Mouse (Mus musculus) heart, embryonic 13.5 days (tissue): Measurements from ENCODE around the gene Rps11. TPM values are rescaled to one million over a fixed set of nuclear protein-coding genes. Genes with fewer than 3 reads are reported as not detected.
"Not testable (repeated sequence)": the region's sequence is repeated elsewhere in the genome, so short reads cannot be mapped to it uniquely, and the experiment has no call there.

Experiments
- ATAC-seq: fragments of 200-750 bp; cut with Nextera tagmentation; 2 replicates; pipeline ENCODE4 v1.8.0; 2017; ENCODE audit warnings: moderate TSS enrichment; ENCODE audit not compliant: insufficient number of reproducible peaks, low FRiP score, low TSS enrichment; ENCODE audit errors: extremely low read depth
- H3K27ac ChIP-seq: fragments of 300-500 bp; sonication (generic); replicated peaks from 2 replicates; pipeline ENCODE4 v1.5.1; 2015; ENCODE audit warnings: moderate library complexity, mild to moderate bottlenecking, inconsistent platforms
- H3K27me3 ChIP-seq: fragments of 300-500 bp; sonication (generic); replicated peaks from 2 replicates; pipeline ENCODE4 v1.6.1; 2015; ENCODE audit warnings: mild to moderate bottlenecking, inconsistent platforms
- H3K36me3 ChIP-seq: fragments of 300-500 bp; sonication (generic); 2 replicates; pipeline ENCODE4 v1.6.1; 2015; ENCODE audit warnings: mild to moderate bottlenecking, inconsistent platforms
- H3K4me1 ChIP-seq: fragments of 300-500 bp; sonication (generic); 2 replicates; pipeline ENCODE4 v1.6.1; 2015; ENCODE audit warnings: inconsistent platforms
- H3K4me2 ChIP-seq: fragments of 300-500 bp; sonication (generic); 2 replicates; pipeline ENCODE4 v1.6.1; 2015; ENCODE audit warnings: inconsistent platforms, mild to moderate bottlenecking, moderate library complexity
- H3K4me3 ChIP-seq: fragments of 300-500 bp; sonication (generic); 2 replicates; pipeline ENCODE4 v1.5.1; 2015; ENCODE audit warnings: moderate library complexity, mild to moderate bottlenecking, inconsistent platforms
- H3K9ac ChIP-seq: fragments of 300-500 bp; sonication (generic); 2 replicates; pipeline ENCODE4 v1.6.1; 2015; ENCODE audit warnings: inconsistent platforms, mild to moderate bottlenecking, moderate library complexity
- H3K9me3 ChIP-seq: fragments of 300-500 bp; sonication (generic); 2 replicates; pipeline ENCODE4 v1.6.1; 2016; ENCODE audit warnings: inconsistent platforms
- WGBS: fragments of 180-500 bp; shearing (Covaris S2); methylation state at CpG from one replicate; pipeline ENCODE4 v1.1.7; 2015; ENCODE audit warnings: mixed read lengths; 5-methylcytosine and 5-hydroxymethylcytosine counted together
- polyA plus RNA-seq: library from polyadenylated mRNA; unstranded; fragments of >200 nt; fragmentation: Nextera tagmentation; extraction: Ambion mirVana; gene quantifications from 2 replicates; pipeline ENCODE4 v1.2.1, GENCODE M21; 2015

Rps11 gene
- polyA plus RNA-seq, 1 experiment from 2014 or later = 982 TPM

- H3K9me3 ChIP-seq = no peaks in the 10 kb centered on the region
- peak overlapping the region; percentile 98 for H3K4me3 ChIP-seq
- H3K36me3 ChIP-seq = peaks cover 27% of the 10 kb centered on the region
- 0 out of 2 replicates have a peak, but pooled peaks cover 1% of the 10 kb centered on the region for H3K27me3 ChIP-seq
- no peak for ATAC-seq
- peaks cover 40% of the 10 kb centered on the region for H3K4me1 ChIP-seq
- WGBS = 64% methylated on average over 15 of the region's 15 CpGs
- peak overlapping the region; percentile 81 for H3K9ac ChIP-seq
- peak overlapping the region; percentile 90 for H3K27ac ChIP-seq
- H3K4me2 ChIP-seq = peak overlapping the region; percentile 72
Observed at GRCm38 (mm10) chr7:45129776-45130512, 5.7 kb upstream of the Rps11 start.

- Histone ChIP-seq H3K9me3 (no peaks in the 10 kb centered on the region), H3K9ac (peak overlapping the region; percentile 81), H3K4me1 (peaks cover 42% of the 10 kb centered on the region), H3K27me3 (no peaks in the 10 kb centered on the region), H3K36me3 (peaks cover 30% of the 10 kb centered on the region), H3K4me3 (peak overlapping the region; percentile 98), H3K4me2 (peak overlapping the region; percentile 72), H3K27ac (peak overlapping the region; percentile 90)
- WGBS = 3% methylated on average over 17 of the region's 17 CpGs
- no peak; the same call in 1 of the 2 replicates for ATAC-seq
Observed at GRCm38 (mm10) chr7:45129318-45129717, 5.1 kb upstream of the Rps11 start.

- Histone ChIP-seq H3K4me1 (peaks cover 42% of the 10 kb centered on the region), H3K4me3 (peak within 1 kb of the TSS; percentile 98), H3K27me3 (no peaks in the 10 kb centered on the region), H3K9ac (peak within 1 kb of the TSS; percentile 100), H3K4me2 (peak within 1 kb of the TSS; percentile 97), H3K27ac (peak within 1 kb of the TSS; percentile 94), H3K9me3 (no peaks in the 10 kb centered on the region), H3K36me3 (peaks cover 30% of the 10 kb centered on the region)
- ATAC-seq = peak; percentile 87
- WGBS = under 1% methylated on average over 48 of the region's 48 CpGs
Observed at GRCm38 (mm10) chr7:45128624-45129246, 4.5 kb upstream of the Rps11 start, which contains the start of gene Rpl13a. Rpl13a (minus strand) TSS chr7:45128761.

- Histone ChIP-seq H3K27ac (peak overlapping the region; percentile 94), H3K9me3 (no peaks in the 10 kb centered on the region), H3K4me1 (peaks cover 48% of the 10 kb centered on the region), H3K4me3 (peak overlapping the region; percentile 98), H3K27me3 (no peaks in the 10 kb centered on the region), H3K9ac (peak overlapping the region; percentile 100), H3K36me3 (peaks cover 35% of the 10 kb centered on the region), H3K4me2 (peak overlapping the region; percentile 97)
- ATAC-seq = no peak
- WGBS = under 1% methylated on average over 6 of the region's 6 CpGs
Observed at GRCm38 (mm10) chr7:45127700-45128224, 3.5 kb upstream of the Rps11 start.

- WGBS = 22% methylated on average over 21 of the region's 21 CpGs
- peaks cover 55% of the 10 kb centered on the region for H3K4me1 ChIP-seq
Observed at GRCm38 (mm10) chr7:45126844-45127699, 2.8 kb upstream of the Rps11 start.

GRCm38 (mm10) chr7:45126147-45126843 lies 2.1 kb upstream of the Rps11 start:
- no peak for ATAC-seq
- Histone ChIP-seq H3K27me3 (no peaks in the 10 kb centered on the region), H3K4me3 (peak overlapping the region; percentile 98), H3K4me1 (peaks cover 63% of the 10 kb centered on the region), H3K27ac (peak overlapping the region; percentile 94), H3K4me2 (peak overlapping the region; percentile 97), H3K9me3 (no peaks in the 10 kb centered on the region), H3K36me3 (peaks cover 50% of the 10 kb centered on the region), H3K9ac (peak overlapping the region; percentile 100)
- 70% methylated on average over 17 of the region's 17 CpGs for WGBS

More at GRCm38 (mm10) chr7:45126844-45127699, 2.8 kb upstream of the Rps11 start:
- Histone ChIP-seq H3K9me3 (no peaks in the 10 kb centered on the region), H3K36me3 (peaks cover 42% of the 10 kb centered on the region), H3K4me3 (peak overlapping the region; percentile 98), H3K27me3 (no peaks in the 10 kb centered on the region), H3K27ac (peak overlapping the region; percentile 94), H3K4me2 (peak overlapping the region; percentile 97), H3K9ac (peak overlapping the region; percentile 100)
- no peak for ATAC-seq

GRCm38 (mm10) chr7:45125649-45126048 lies 1.4 kb upstream of the Rps11 start:
- ATAC-seq, H3K9me3 ChIP-seq, H3K27me3 ChIP-seq: not testable (repeated sequence)
- H3K9ac ChIP-seq = peak overlapping the region; percentile 100
- peaks cover 66% of the 10 kb centered on the region for H3K4me1 ChIP-seq
- H3K4me2 ChIP-seq = peak overlapping the region; percentile 97
- peaks cover 56% of the 10 kb centered on the region for H3K36me3 ChIP-seq
- H3K27ac ChIP-seq = peak overlapping the region; percentile 94
- H3K4me3 ChIP-seq = peak overlapping the region; percentile 85
- 70% methylated on average over 5 of the region's 5 CpGs for WGBS

GRCm38 (mm10) chr7:45125144-45125600 lies 933 bp upstream of the Rps11 start:
- Histone ChIP-seq H3K9ac (peak overlapping the region; percentile 100), H3K27me3 (no peaks in the 10 kb centered on the region), H3K4me2 (peak overlapping the region; percentile 69), H3K4me3 (peak overlapping the region; percentile 85), H3K9me3 (no peaks in the 10 kb centered on the region), H3K4me1 (peaks cover 66% of the 10 kb centered on the region), H3K27ac (peak overlapping the region; percentile 94), H3K36me3 (peaks cover 61% of the 10 kb centered on the region)
- ATAC-seq = no peak
- 34% methylated on average over 7 of the region's 7 CpGs for WGBS

GRCm38 (mm10) chr7:45123186-45123570 lies 1.1 kb downstream of the Rps11 start:
- Histone ChIP-seq H3K4me1 (peaks cover 58% of the 10 kb centered on the region), H3K36me3 (peaks cover 81% of the 10 kb centered on the region), H3K27ac (peak overlapping the region; percentile 94), H3K4me2 (peak overlapping the region; percentile 76), H3K9me3 (no peaks in the 10 kb centered on the region), H3K4me3 (peak overlapping the region; percentile 85), H3K9ac (peak overlapping the region; percentile 96), H3K27me3 (no peaks in the 10 kb centered on the region)
- WGBS = 17% methylated on average over 12 of the region's 12 CpGs
- ATAC-seq = no peak

GRCm38 (mm10) chr7:45122561-45123185 lies 1.6 kb downstream of the Rps11 start:
- peaks cover 63% of the 10 kb centered on the region for H3K4me1 ChIP-seq
- H3K27me3 ChIP-seq = no peaks in the 10 kb centered on the region
- H3K36me3 ChIP-seq = peaks cover 86% of the 10 kb centered on the region
- peak overlapping the region; percentile 76 for H3K4me2 ChIP-seq
- H3K27ac ChIP-seq = 0 out of 2 replicates have a peak overlapping the region, but pooled peaks have one; percentile 94
- WGBS = 78% methylated on average over 15 of the region's 15 CpGs
- H3K9me3 ChIP-seq = no peaks in the 10 kb centered on the region
- ATAC-seq = no peak
- peak overlapping the region; percentile 96 for H3K9ac ChIP-seq
- H3K4me3 ChIP-seq = peak overlapping the region; percentile 85
